Mouse (Mus musculus) c-Kit-positive CD71-positive TER-119-negative erythroid progenitor cells, embryonic 14.5 days (primary cell): ENCODE results near the gene Angptl7.

Experiments used
- DNase-seq: peaks from one replicate; pipeline ENCODE4 v3.0.0-alpha.2; 2013; ENCODE audit warnings: low read depth

Gene Angptl7

GRCm38 (mm10) chr4:148495160-148495559, 5.1 kb downstream of the Angptl7 start:
- DNase-seq = no peak

DNA sequence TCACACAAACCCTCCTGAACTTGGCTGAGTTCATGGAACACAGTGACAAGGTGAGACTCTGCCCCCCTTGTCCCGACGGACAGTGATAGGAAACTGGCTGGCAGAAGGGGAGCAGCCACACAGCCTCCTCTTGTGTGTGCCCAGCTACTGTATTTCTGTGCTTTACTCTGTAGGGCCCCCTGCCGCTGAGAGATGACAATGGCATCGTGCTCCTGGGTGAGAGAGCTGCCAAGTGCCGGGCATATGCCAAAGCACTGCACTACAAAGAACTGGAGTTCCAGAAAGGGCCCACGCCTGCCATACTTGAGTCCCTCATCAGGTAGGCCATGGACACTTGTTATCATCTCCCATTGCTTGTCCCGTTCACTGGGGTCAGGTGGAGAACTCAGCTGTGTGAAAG, 8.8 kb downstream of the Angptl7 start:
- DNase-seq = no peak

GRCm38 (mm10) chr4:148490502-148490901, 9.8 kb downstream of the Angptl7 start:
- no peak for DNase-seq

DNA sequence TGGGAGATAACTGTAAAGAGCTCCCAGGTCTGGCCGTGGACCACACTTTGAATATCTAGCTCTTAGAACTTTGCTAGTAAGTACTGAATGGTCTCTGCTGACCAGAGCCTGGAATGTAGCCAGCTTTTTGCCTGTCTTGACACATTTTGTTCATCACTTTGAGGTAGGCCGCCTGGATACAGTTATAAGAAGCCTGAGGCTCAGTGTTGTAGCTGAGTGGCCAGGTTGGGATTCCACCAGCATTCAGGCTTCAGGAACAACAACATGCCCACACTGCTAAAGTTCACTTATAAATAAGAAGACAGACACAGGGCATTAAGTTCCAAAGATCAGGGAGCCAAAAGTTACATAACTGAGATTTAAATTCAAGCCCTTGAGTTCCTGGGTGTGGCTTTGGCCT, 12.4 kb downstream of the Angptl7 start:
- no peak for DNase-seq

- DNase-seq = no peak
Measured at GRCm38 (mm10) chr4:148484511-148484910, 15.7 kb downstream of the Angptl7 start.

DNA sequence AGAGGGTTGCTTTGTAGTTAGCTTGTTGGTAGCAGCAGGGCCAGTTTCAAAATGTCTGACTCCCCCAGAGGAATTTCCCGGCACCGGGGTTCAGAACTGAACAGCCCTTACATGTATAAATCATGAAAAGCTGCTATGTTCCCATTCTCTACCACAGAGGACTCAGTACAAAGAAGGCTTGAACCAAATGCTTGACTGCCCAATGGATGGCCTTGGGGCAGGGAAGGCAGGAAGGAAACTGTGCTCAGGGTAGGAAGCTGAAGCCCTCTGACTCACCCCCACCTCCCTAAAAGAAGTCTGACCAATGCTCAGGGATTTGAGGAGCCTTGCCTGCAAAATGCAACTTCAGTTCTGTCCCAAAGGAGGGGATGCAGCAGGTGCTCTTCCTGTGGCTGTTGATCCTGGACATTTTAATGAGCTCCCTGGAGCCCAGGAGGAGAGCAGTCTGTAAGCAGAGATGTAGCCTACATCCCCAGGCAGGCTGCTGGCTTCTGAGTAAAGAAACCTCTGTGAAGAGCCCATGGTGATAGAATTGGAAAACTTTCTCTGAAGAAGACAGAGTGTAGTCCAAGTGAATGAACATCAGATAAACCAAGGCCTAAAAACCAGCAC, 18.6 kb downstream of the Angptl7 start:
- no peak for DNase-seq

- DNase-seq = no peak
Measured at GRCm38 (mm10) chr4:148480245-148480644, 20.0 kb downstream of the Angptl7 start.

DNA sequence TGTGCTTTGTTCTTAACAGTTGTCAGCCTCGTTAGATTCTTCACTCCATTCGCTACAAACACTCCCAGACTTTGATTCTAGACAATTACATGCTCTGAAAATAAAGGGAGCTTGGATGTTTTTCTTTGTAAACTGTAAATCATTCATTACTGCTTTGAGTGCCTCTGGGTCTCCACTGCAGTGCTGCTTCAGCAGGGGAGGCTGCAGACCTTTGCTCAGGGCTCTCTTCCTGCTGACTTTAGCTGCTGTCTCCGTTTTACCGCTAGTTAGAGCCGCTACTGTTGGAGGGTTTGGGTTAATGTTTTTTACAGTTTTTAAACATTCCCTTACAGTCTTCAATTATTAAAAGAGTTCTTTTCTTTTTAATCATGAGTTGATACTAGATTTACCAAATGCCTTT, 26.8 kb downstream of the Angptl7 start:
- DNase-seq = no peak

GRCm38 (mm10) chr4:148472436-148473174, 27.7 kb downstream of the Angptl7 start:
- DNase-seq = no peak

DNA sequence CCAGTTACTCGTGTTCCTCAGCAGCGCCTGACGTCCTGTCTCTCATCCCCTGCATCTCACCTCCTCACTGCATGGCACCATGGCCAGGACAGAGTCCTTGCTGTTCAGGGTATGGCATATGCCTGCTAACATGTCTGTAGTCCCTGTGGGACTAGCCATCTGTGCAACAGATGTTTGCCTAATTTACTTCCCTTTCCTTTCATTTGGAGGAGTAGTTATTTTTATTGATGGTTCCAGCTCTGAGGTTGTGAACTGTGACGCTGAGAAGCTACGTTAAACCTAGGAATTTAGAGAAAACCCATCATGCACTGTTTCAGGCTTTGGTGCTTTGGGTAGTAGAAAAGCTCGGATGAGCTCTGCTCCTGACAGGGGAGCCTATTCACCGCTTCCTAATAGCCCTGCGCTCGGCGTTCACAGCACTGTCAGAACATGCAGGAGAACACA, 28.9 kb downstream of the Angptl7 start:
- DNase-seq = no peak

DNA sequence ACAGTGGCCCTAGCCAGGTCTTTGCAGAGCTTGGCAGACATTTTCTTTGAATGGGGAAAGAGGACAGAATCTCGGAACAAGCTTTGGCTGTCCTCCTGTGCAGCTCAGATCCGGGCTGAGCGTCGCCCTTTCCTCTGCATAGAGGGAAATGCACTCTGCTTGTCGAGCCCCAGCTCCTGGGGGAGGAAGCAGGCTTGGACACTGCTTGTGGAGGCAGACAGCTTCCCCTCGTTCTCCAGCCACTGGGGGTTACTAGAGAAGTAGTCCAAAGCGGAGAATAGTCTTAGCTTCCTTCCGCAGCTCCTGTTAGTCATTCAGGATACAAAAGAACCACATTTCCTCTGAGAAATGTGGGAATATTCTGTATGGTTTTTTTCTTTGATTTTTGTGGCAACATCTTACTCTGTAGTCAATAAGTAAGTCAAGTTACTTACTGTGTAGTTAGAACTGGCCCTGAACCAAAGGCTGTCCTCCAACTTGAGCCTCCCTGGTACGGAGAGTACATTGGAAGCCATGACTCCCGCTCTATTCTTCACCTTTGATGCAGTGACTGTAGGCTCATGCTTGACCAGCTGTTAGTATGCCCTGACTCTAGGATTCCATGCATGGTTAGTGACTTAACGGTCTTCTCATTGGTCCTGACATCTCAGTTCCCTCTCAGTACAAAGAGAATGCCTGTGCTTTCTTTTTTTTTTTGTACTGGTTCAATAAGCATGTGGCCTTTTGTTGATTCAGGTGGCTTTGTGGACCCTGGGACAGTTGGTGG, 30.6 kb downstream of the Angptl7 start:
- no peak for DNase-seq

GRCm38 (mm10) chr4:148468396-148468795, 31.9 kb downstream of the Angptl7 start:
- DNase-seq = no peak

DNA sequence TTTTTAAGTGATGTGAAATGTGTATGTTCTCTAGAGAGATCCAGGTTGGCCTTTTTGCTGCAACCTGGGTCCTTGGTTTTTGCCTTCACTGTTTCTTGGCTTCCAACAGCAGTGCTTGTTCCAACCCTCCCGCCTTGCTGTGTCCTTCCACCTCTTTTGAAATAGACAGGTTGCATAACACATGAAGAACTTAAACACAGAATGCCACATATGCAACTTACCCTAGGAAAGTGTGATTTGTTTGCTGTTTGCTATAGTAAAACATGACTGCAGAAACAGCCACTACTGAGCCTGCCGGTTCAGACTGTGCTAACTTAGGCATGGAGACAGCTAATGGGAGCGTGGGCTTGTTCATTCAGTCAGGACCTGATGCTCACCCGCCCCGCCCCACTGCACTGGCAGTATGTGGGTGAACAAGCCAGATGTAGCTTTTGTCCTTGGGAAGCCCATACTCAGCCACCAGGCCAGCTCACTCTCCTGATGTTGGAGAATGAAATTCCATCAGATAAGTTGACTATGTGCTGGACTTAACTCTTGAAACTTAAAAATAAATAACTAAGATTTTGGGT, 33.7 kb downstream of the Angptl7 start:
- no peak for DNase-seq

DNA sequence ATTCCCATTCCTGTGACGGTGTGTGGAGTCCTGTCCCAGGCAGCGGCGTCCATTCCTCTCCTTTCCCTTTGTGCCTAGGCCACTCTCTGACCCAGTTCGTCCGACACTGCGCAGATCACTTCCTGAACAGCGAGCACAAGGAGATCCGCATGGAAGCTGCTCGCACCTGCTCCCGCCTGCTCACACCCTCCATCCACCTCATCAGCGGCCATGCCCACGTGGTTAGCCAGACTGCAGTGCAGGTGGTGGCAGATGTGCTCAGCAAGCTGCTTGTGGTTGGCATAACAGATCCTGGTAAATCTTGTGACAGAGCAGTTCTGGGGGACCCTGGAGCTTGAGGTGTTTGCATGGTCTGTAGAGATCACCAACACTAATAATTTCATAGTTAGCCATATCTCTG, 35.4 kb downstream of the Angptl7 start:
- DNase-seq = no peak

GRCm38 (mm10) chr4:148464301-148464700, 36.0 kb downstream of the Angptl7 start:
- DNase-seq = no peak

DNA sequence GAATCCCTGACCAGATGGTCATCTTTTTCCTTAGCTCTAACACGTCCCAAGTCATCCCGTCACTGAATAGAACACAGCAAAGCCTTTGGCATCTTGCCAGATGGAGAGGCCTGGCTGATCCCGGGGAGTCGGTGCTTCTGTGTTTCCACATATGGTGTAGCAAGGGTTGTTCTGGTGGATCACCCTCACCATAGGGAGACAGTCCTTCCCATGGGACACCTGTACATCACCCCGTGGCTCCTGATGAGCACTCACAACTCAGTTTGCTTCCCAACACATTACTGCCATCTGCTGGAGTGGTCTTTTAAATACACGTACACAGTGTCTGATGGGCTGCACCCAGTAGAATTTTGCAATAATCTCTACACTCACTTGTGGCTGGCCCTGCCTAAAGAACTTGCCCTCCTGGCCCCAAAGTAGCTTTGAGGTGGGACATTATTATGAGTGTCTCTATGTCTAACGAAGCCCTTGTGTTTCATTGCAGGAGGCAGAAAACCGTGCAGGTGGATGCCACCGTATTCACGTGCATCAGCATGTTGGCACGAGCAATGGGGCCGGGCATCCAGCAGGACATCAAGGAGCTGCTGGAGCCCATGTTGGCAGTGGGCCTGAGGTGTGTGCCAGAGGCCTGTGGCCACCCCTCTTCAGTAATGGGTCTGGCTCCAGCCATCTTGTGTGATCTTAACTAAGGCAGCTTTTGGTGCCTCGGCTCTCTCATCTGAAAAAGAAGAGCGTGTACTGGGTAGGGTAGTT, 36.9 kb downstream of the Angptl7 start:
- no peak for DNase-seq

DNA sequence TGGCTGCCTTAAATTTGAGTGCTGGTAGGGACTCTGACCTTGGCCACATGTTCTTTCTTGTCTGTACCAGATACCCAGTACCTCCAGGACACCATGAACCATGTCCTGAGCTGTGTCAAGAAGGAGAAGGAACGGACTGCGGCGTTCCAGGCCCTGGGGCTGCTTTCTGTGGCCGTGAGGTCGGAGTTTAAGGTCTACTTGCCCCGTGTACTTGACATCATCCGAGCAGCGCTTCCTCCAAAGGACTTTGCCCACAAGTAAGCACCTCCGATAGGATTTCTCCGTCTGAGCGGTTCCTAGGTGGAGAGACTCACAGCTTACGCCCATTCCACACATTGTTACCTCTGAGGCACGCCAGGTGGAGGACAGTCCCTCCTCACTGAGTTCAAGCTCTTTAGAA, 37.5 kb downstream of the Angptl7 start:
- no peak for DNase-seq

DNA sequence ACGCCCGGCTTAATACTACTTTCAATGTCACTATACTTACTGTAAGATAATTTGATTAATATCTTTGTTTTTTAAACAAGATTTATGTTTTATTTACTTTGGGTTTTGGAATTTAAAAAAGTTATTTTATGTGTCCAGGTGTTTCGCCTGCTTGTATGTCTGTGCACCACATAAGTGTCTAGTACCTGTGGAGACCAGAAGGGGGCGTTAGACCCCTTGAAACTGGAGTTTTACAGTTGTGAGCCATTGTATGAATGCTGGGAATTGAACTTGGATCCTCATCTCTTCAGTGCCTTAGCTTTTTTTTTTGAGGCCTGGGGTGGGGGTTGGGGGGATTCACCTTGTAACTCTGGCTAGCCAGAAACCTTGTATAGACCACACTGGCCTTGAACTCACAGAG, 38.5 kb downstream of the Angptl7 start:
- DNase-seq = no peak

- DNase-seq = no peak
Measured at GRCm38 (mm10) chr4:148460656-148461284, 39.5 kb downstream of the Angptl7 start.

- no peak for DNase-seq
Measured at GRCm38 (mm10) chr4:148455477-148456025, 44.7 kb downstream of the Angptl7 start.

GRCm38 (mm10) chr4:148453707-148454106, 46.6 kb downstream of the Angptl7 start:
- no peak for DNase-seq
